Mouse (Mus musculus) lung, postnatal 0 days (tissue): ENCODE measurements at regions not wholly inside any gene's neighbourhood (a gene's known extent, or its start where the extent isn't known, plus 50 kb on each side); places are given as distances from the start of the nearest gene placed in this dataset.
A peak's percentile ranks its signal among the peaks of the same experiment; 100 is the strongest.

Source experiments
- ATAC-seq: fragments of 200-750 bp; cut with Nextera tagmentation; 2 replicates; pipeline ENCODE4 v1.8.0; 2017; ENCODE audit warnings: moderate library complexity
- DNase-seq: peaks from one replicate; pipeline ENCODE4 v3.0.0-alpha.2; 2016; ENCODE audit warnings: low spot score
- H3K27ac ChIP-seq: fragments of 300-500 bp; sonication (generic); 2 replicates; pipeline ENCODE4 v1.5.1; 2014; ENCODE audit warnings: antibody characterized with exemption, mild to moderate bottlenecking, low read length, mixed read lengths
- H3K27me3 ChIP-seq: fragments of 300-500 bp; sonication (generic); replicated peaks from 2 replicates; pipeline ENCODE4 v1.6.1; 2014; ENCODE audit warnings: low read length, mixed read lengths; ENCODE audit not compliant: insufficient read depth
- H3K36me3 ChIP-seq: fragments of 300-500 bp; sonication (generic); 2 replicates; pipeline ENCODE4 v1.6.1; 2014; ENCODE audit warnings: low read length, mixed read lengths; ENCODE audit not compliant: insufficient read depth
- H3K4me1 ChIP-seq: fragments of 300-500 bp; sonication (generic); 2 replicates; pipeline ENCODE4 v1.6.1; 2014; ENCODE audit warnings: antibody characterized with exemption, low read depth, low read length, mixed read lengths; ENCODE audit not compliant: insufficient read depth
- H3K4me2 ChIP-seq: fragments of 300-500 bp; sonication (generic); replicated peaks from 2 replicates; pipeline ENCODE4 v1.6.1; 2014; ENCODE audit warnings: low read depth, mild to moderate bottlenecking, low read length, moderate library complexity, mixed read lengths
- H3K4me3 ChIP-seq: fragments of 300-500 bp; sonication (generic); 2 replicates; pipeline ENCODE4 v1.5.1; 2014; ENCODE audit warnings: low read depth, low read length
- H3K9ac ChIP-seq: fragments of 300-500 bp; sonication (generic); replicated peaks from 2 replicates; pipeline ENCODE4 v1.6.1; 2014; ENCODE audit warnings: low read depth, mild to moderate bottlenecking
- H3K9me3 ChIP-seq: fragments of 300-500 bp; sonication (generic); 2 replicates; pipeline ENCODE4 v1.6.1; 2016; ENCODE audit warnings: low read length, mixed read lengths
- CTCF ChIP-seq: IDR thresholded peaks from 2 replicates; pipeline ENCODE4 v1.5.1; 2016; ENCODE audit warnings: antibody characterized with exemption, mild to moderate bottlenecking
- EP300 ChIP-seq: IDR thresholded peaks from 2 replicates; pipeline ENCODE4 v1.6.1; 2016; ENCODE audit warnings: antibody characterized with exemption, mild to moderate bottlenecking, control low read depth
- WGBS: fragments of 180-500 bp; shearing (Covaris S2); extraction: QIAGEN DNeasy Blood & Tissue Kit; methylation state at CpG from one replicate; pipeline ENCODE4 v1.1.7; 2014; 5-methylcytosine and 5-hydroxymethylcytosine counted together

GRCm38 (mm10) chr2:56025059-56025458 is 589.3 kb downstream of the Kcnj3 start:
- Histone ChIP-seq H3K4me2 (no peak overlapping the region), H3K9me3 (no peaks in the 10 kb centered on the region), H3K9ac (no peak overlapping the region), H3K27ac (no peak overlapping the region), H3K4me3 (no peak overlapping the region), H3K36me3 (no peaks in the 10 kb centered on the region), H3K4me1 (no peaks in the 10 kb centered on the region), H3K27me3 (no peaks in the 10 kb centered on the region)
- DNase-seq (peak; percentile 45), ATAC-seq (no peak)
- TF ChIP-seq EP300 (no peak), CTCF (peak; percentile 47)
- 6% methylated on average over 5 of the region's 5 CpGs for WGBS

- no peak overlapping the region for H3K4me3 ChIP-seq
- H3K9me3 ChIP-seq = no peaks in the 10 kb centered on the region
- H3K27ac ChIP-seq = no peak overlapping the region
- no peak overlapping the region for H3K9ac ChIP-seq
- ATAC-seq = no peak
- no peaks in the 10 kb centered on the region for H3K27me3 ChIP-seq
- no peak overlapping the region for H3K4me2 ChIP-seq
- 64% methylated on average over 2 of the region's 2 CpGs for WGBS
- TF ChIP-seq EP300 = no peak
- no peaks in the 10 kb centered on the region for H3K4me1 ChIP-seq
- no peaks in the 10 kb centered on the region for H3K36me3 ChIP-seq
- DNase-seq = no peak
These were observed 593.2 kb downstream of the Kcnj3 start for GRCm38 (mm10) chr2:56028958-56029357.
